Mouse (Mus musculus): ENCODE data around the gene Igdcc4.

The Igdcc4 gene

DNA sequence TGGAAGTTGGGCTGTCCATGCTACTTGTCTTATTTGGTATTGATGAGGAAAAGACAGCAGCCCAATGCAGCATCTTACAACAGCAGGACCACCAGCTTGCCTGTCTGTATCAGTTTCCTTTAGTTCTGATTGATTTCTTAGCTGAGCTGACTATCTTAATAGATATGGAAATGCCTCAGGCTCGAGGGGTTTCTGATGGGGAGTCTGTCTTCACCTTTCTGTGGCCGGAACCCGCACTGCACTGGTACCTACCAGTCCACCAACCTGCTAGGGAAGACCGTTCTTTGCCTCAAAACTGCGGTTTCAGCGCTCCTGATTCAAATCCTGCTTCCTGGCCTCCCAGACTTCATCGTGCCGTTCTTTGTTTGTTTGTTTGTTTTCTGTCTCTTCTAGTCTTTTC lies 60.6 kb downstream of the Igdcc4 start:
- DNase-seq, result no peak

DNA sequence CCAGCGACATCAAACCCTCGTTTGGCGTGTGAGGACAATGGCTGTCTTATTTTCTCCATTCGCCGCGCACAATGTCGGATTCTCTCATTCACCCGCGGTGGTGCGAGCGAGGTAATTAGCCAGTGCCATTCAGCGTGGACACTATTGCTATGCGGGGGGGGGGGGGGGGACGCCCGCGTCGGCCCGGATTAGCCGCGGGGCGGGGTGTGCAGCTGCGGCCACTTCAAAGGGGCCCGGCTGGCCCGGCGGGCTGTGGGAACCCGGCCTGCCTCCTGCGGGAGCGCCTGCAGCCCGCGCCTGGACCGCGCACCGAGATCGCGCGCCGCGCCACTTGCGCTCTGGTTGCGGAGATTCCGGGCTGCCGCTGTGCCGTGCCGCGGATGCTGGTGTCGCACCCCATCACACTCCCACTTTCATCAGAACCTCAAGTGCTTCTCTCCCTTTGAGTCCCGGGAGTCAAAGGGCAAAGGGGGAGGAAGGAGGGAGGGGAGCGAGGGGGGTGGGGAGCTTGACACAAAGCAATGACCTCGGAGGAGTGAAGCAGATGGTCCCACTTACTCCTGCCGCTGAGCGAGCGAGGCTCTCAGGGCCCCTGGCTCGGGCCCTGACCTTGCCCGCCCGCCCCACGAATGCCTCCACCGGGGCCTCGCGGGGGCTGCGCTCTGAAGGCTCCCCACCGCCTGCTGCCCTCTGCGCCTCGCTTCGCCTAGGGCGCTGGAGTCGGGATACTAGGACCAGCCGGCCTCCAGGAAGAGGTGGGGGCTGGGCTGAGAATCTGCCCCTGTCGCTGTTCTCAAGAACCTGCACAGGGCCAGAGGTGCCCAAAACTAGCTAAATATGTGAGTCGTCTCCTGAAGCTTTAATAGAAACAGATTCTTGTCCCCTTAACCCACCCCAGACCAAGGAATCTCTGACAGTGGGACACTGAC lies 61.7 kb downstream of the Igdcc4 start:
- DNase-seq, result no peak

DNA sequence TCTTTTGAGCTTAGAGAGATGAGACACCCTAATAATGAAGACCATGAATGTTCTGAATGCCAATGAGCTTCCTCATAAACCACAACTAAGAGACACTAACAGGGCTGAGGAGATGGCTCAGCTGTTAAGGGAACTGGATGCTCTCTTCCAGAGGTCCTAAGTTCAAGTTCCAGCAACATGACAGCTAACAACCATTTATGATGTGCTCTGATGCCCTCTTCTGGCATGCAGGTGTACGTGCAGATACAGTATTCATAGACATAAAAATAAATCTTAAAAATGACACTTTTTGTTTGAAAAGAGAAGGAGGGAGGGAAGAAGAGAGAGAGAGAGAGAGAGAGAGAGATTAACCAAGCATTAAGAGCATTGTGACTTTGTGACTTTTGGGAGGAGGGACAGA lies 63.6 kb downstream of the Igdcc4 start:
- DNase-seq, result no peak

DNA sequence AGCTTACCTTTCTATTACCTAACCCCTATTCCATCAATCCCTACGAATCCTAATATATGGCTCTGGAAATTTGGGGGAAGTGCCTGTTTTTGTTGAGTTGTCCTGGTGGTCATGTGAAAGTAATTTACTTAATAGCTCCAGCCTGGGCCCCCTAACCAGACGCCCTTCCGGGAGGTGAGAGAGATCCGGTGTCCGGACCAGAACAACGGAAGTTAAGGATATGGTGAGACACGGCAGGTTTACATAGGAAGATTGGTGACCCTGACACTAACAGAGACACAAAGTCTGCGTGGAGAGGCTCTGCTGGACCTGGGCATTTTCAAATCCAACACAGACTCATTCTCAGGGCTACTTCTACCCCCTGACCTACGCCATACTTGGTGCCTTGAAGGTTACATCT lies 65.1 kb downstream of the Igdcc4 start:
- no peak for DNase-seq

DNA sequence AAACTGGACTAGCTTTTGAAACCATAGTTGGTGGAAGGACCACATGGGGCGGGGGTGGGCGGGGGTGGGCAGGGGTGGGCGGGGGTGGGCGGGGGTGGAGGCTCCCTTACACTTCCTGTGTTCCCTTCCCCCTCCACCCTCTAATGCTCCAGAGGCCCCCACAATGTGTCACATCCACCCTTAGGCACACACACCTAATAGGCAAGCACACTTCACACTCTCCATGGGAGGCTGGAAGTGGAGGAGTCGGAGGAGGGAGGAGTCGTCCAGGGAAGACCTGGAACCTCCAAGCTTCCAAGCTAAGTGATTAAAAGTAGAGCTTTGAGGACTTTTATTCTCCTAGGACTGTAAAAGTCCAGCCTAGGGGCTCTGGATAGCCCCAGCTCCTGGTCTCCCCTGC lies 67.2 kb downstream of the Igdcc4 start:
- no peak for DNase-seq

DNA sequence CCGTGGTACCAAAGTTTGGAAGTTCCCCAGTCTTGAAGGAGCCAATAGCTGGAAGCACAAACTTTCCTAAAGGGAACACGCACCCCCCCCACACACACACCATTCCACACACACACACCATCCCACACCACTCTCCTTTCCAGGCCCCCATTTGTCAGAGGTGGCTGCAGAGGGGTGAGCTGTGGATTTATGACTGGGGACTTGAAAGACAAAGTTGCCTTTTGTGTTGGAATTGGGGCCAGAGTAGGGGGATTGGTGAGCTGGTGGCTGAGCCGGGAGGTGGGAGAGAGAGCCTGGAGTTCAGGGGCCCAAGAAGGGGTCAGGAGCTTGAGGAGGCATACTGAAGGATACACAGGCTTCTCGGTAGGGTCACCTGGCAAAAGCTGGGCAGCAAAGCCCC lies 67.7 kb downstream of the Igdcc4 start:
- DNase-seq, result no peak

DNA sequence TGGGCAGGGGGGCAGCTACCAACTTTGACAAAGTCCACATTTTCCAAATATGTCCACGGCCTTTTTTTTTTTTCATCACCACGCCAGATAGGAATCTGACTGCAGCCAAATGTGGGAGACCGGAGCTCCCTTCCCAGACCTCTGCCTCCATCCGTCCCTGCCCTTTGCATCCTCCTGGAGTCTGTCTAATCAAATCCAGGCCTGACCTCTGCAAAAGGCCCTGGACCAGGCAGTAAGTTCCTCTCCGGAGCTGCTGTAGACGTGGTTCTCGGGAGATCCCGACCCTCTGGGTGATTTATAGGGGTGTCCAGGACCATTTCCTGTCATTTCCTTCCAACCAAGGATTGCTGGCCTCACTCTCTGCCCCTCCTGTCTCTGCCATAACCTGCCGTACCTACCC lies 71.4 kb downstream of the Igdcc4 start:
- DNase-seq, result no peak

DNA sequence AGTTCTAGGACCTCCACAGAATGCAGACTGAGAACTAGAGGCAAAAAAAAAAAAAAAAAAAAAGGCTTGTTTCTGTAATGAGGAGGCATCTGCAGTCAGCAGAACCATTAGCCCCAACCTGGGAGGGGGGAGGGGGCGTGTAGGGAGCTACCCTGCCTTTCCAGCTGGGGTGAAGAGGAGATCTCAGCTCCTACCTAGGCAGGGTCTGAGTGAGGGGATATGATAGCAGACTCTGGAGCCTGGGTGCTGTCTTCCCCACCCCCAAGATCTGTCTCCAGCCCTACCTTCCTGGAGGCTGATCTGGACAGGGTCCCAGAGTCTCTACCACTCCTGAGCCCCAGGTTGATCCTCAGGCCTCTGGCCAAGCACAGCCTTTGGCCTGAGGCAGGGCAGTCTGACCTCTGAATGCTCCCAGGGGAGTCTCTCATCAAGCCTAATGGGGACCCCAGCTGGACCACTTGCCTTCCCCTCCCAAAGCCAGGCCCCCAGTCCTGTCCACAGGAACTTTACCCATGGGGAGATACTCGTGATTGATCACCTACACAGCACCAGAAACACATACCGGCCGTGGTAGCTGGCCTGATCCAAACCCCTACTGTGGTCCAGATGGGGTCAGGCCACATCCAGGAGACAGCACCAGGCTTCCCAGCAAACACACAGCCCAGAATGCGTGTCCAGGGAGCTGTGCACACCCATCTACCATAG lies 74.1 kb downstream of the Igdcc4 start:
- DNase-seq, result no peak

DNA sequence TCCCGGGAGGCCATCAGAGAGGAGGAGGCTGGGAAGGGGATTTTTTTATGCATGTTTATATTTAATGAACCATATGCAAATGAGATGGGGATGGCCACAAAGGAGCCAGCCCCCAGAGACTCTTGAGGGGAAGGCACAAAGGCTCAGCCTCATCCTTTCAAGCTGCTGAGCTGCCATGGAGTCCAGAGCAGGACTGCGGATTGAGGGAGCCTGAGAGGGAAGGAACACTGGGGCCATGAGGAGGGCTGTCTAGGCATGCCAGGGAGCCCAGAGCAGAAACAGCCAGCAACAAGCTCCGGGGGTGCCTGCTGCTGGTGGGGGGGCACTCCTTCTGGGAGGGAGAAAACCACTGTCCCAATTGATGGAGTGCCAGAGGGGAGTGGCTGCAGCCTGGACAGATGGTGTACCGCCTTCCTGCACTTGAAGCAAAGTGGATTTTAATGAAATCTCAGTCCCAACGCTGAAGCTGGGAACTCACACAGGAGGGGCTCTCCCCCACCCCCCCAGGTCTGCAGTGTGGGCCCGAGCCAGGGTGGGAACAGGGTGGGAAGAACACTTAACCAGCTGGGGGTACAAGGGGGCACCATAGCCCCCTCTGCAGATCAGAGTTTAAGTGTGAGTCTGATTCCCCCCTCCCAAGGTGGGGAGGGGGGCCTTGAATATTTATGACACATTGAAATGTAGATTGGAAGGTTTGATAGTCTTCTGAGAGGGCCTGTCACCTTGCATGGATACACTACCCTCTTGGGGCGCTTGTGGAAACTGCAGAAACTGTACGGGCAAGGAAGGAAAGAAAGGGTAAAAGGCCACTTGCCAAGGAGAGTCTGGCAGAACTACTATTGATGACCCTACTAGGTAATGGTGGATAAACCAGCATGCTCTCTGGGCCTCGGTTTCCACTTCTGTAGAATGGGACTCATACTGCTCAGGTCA lies 74.9 kb downstream of the Igdcc4 start:
- no peak for DNase-seq

DNA sequence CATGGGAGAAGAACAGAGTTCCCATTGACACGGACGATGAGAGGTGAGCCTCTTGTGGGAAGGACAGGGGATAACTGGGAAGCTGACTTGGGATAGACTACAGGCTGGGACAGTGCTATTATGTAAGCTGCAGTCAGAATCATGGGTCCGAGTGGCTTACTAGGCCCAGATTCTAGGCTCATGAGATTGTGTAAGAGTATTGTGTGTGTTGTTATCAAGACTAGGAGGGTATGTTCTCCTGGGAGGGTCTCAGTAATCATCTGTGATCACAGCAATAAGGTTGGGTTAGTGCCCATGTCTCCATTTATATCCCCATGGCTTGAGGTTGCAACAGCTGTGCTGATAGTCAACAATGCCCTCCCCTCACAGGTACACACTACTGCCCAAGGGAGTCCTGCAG lies 76.2 kb downstream of the Igdcc4 start:
- DNase-seq, result no peak

DNA sequence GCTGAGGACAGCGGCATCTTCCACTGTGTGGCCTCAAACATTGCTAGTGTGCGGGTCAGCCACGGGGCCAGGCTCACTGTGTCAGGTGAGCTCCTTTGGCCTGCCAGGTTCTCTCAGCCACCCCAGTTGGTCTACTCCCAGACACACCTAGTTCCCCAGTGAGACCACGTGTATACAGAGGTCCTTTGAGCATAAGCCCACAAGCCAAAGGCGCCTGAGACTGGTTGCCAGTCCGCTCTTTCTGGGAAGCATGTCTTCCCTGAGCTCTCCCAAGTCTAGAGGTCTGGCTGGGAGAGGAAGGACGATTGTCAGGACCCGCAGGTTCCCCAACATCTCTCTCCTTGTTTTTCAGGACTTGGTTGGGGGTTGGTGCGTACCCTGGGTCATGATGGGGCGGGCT lies 76.6 kb downstream of the Igdcc4 start:
- no peak for DNase-seq

DNA sequence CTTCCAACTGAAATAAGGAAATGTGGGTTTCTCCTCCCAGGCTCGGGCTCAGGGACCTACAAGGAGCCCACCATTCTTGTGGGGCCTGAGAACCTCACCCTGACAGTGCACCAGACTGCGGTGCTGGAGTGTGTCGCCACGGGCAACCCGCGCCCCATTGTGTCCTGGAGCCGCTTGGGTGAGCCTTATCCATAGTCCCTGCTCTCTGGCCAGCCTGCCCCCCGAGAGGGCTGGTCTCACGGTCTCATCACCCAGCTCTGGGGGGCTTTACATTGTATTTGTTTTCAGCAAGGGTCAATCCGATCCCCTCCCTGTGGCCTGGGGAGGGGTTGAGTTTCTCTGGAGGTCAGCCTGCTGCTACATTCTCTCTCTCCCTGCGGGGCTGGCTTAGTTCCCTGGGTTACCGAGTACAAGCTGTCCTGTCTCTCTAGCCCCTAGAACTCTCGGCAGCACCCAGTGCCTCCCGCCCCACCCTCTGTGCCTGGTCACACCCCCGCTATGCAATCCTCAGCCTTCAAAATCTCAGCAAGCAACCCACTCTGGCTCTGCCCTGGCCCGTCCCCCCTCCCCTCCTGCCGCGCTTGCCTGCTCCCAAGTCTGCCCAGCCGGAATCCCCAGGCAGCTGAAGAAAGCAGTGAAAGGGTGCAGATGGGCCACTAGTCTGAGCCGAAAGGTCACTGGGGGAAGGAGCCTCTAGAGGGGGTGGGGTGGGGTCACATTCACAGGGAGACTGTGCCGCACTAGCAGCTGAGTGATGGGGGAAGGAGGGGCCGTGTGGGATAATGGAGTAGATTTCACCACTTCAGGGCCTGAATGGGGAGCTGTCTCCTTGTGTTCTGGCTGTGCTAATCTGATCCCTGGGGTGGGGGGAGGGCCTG lies 77.3 kb downstream of the Igdcc4 start:
- DNase-seq, result no peak

DNA sequence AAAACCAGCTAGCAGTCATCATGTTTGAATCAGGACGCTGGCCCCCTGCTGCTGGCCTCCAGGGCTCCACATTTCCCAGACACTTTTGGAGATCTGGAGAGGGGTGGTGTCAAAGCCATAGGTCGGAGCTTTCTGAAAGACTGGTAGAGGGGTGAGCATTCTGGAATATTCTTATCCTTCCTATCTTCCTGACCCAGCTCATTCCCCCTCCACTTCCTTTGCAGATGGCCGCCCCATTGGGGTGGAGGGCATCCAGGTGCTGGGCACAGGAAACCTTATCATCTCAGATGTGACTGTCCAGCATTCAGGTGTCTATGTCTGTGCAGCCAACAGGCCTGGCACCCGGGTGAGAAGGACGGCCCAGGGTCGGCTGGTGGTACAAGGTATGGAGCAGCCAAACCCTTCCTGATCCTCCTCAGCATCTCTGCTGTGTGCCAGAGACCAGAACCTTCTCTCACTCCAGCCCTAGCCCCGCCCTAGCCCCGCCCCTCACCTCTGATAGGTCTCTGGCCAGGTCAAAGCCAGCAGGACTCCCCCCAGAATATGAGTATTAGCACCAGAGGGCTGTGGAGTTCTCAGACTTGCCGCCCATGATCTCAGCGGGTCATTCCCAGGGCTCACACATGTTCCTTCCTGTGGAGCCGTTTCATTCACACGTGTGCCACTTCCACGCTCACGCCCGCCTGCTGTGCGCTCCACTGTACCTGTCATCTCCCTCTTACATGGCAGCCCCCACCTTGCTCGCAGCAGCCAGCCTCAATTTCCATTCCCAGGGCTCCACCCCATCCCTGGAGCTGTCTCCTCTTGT lies 78.7 kb downstream of the Igdcc4 start:
- no peak for DNase-seq
